ENCODE assay signal across 17 mouse cellular contexts in the genomic region with DNA sequence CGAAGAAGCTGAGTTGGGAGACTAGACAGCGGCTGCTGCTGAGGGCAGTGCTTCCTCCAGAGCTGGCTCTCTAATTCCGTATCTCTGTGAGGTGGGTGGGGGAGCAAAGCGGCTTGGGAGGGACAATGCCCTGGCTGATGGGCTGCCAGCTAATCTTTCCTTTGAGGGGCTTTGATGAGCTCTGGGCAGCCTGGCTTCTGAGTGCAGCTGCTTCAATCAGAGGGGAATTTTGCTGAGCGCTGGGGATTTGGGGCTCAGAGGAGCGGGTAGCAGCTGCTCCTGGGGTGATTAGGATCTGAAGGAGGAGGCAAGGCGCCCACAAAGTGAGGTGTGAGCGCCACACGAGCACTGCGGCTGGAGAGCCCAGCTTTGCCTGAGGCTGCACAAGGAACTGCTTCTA.
A peak's percentile ranks its signal among the peaks of the same experiment; 100 is the strongest.
DNase-seq lines count a peak whose midpoint lies in the region; ATAC-seq lines count a peak whose summit lies in the region.
"Had no signal": no experiment of that assay in that cellular context is flagged by ENCODE, and none has a peak within 500 bp of the region (broad histone marks: within the 10 kb centered on the region; RNA-seq: fewer than 3 reads in every experiment).

No protein-coding gene starts in this region.

- peak; percentile 26 for DNase-seq in right cerebral cortex, adult 18-20 months
- DNase-seq in right cerebral cortex, postnatal 10 days (ENCODE audit: low spot score in 2 of 2): no peak
- DNase-seq in heart, embryonic 10.5 days (ENCODE audit: low spot score): no peak
- DNase-seq in liver, embryonic 11.5 days (ENCODE audit: low spot score): no peak
- no peak for DNase-seq in frontal cortex, postnatal 25 days (ENCODE audit: low spot score in 2 of 2)
- DNase-seq: adrenal gland, adult 2 months; cerebellum, adult 2 months; gastrocnemius, adult 2 months; heart, adult 18-20 months; kidney, adult 2 months; kidney, postnatal 4 days; layer of hippocampus, postnatal 36 days; lung, postnatal 14 days had no signal

- H3K9ac ChIP-seq in forebrain, embryonic 15.5 days (replicated peaks): no peak overlapping the region
- peak overlapping the region; percentile 1; the same call in 1 of the 2 replicates for H3K9ac ChIP-seq in midbrain, embryonic 13.5 days (replicated peaks)
- no peak overlapping the region for H3K9ac ChIP-seq in liver, embryonic 11.5 days (ENCODE audit: low read depth, low read length)
- H3K9ac ChIP-seq: liver, embryonic 14.5 days had no signal

- no peaks in the 10 kb centered on the region for H3K36me3 ChIP-seq in forebrain, embryonic 15.5 days
- H3K36me3 ChIP-seq in midbrain, embryonic 13.5 days: no peaks in the 10 kb centered on the region
- no peaks in the 10 kb centered on the region for H3K36me3 ChIP-seq in heart, embryonic 10.5 days
- H3K36me3 ChIP-seq in liver, embryonic 11.5 days (ENCODE audit: control insufficient read depth, insufficient read depth, low read length): no peaks in the 10 kb centered on the region
- H3K36me3 ChIP-seq: G1E had no signal

- peaks cover 21% of the 10 kb centered on the region for H3K4me1 ChIP-seq in forebrain, embryonic 15.5 days
- peaks cover 43% of the 10 kb centered on the region for H3K4me1 ChIP-seq in midbrain, embryonic 13.5 days (replicated peaks)
- no peaks in the 10 kb centered on the region for H3K4me1 ChIP-seq in heart, embryonic 10.5 days
- no peaks in the 10 kb centered on the region for H3K4me1 ChIP-seq in liver, embryonic 11.5 days (replicated peaks; ENCODE audit: control insufficient read depth, insufficient read depth, low read length)

- H3K4me2 ChIP-seq in forebrain, embryonic 15.5 days (replicated peaks): no peak overlapping the region
- H3K4me2 ChIP-seq in midbrain, embryonic 13.5 days (replicated peaks): peak overlapping the region; percentile 38
- no peak overlapping the region for H3K4me2 ChIP-seq in liver, embryonic 11.5 days

- peak; percentile 47 for ATAC-seq in forebrain, embryonic 15.5 days (replicated peaks)
- ATAC-seq in midbrain, embryonic 13.5 days: peak; percentile 87
- ATAC-seq in liver, embryonic 11.5 days (replicated peaks; ENCODE audit: low FRiP score): no peak

- H3K27me3 ChIP-seq in forebrain, embryonic 15.5 days: no peaks in the 10 kb centered on the region
- H3K27me3 ChIP-seq in midbrain, embryonic 13.5 days: no peaks in the 10 kb centered on the region
- H3K27me3 ChIP-seq in heart, embryonic 10.5 days (ENCODE audit: insufficient read depth, poor library complexity, severe bottlenecking): peaks cover 61% of the 10 kb centered on the region
- no peaks in the 10 kb centered on the region for H3K27me3 ChIP-seq in liver, embryonic 11.5 days (replicated peaks; ENCODE audit: control insufficient read depth, insufficient read depth, low read length)

- no peaks in the 10 kb centered on the region for H3K9me3 ChIP-seq in forebrain, embryonic 15.5 days
- H3K9me3 ChIP-seq in midbrain, embryonic 13.5 days: no peaks in the 10 kb centered on the region
- no peaks in the 10 kb centered on the region for H3K9me3 ChIP-seq in heart, embryonic 10.5 days
- H3K9me3 ChIP-seq in liver, embryonic 11.5 days (ENCODE audit: control insufficient read depth, low read length): no peaks in the 10 kb centered on the region

- WGBS in forebrain, embryonic 15.5 days: 2% methylated on average over 10 of the region's 10 CpGs
- WGBS in midbrain, embryonic 13.5 days: 3% methylated on average over 10 of the region's 10 CpGs
- WGBS in heart, embryonic 10.5 days: 9% methylated on average over 10 of the region's 10 CpGs
- WGBS in liver, embryonic 11.5 days: 13% methylated on average over 10 of the region's 10 CpGs

- H3K4me3 ChIP-seq in forebrain, embryonic 15.5 days: no peak overlapping the region
- H3K4me3 ChIP-seq in midbrain, embryonic 13.5 days (replicated peaks): no peak overlapping the region
- H3K4me3 ChIP-seq in heart, embryonic 10.5 days: no peak overlapping the region
- no peak overlapping the region for H3K4me3 ChIP-seq in liver, embryonic 11.5 days (ENCODE audit: low read depth, low read length)
- H3K4me3 ChIP-seq: gastrocnemius, adult 2 months had no signal

- peak overlapping the region; percentile 71 for H3K27ac ChIP-seq in forebrain, embryonic 15.5 days (replicated peaks)
- H3K27ac ChIP-seq in midbrain, embryonic 13.5 days: peak overlapping the region; percentile 73
- H3K27ac ChIP-seq in heart, embryonic 10.5 days: no peak overlapping the region
- no peak overlapping the region for H3K27ac ChIP-seq in liver, embryonic 11.5 days (ENCODE audit: low read depth, low read length)
- H3K27ac ChIP-seq: gastrocnemius, adult 2 months; liver, embryonic 14.5 days had no signal

Comparison
In these comparisons a context has a peak if more than half of its experiments do, and no peak if none do; other contexts are left out.
1. H3K27ac ChIP-seq: peak in forebrain, embryonic 15.5 days (single experiment) and midbrain, embryonic 13.5 days (single experiment); none in heart, embryonic 10.5 days (single experiment) and liver, embryonic 11.5 days (single experiment).